Mouse (Mus musculus): Measurements from ENCODE around the gene Igsf9b. TPM values are rescaled to one million over a fixed set of nuclear protein-coding genes. Genes with fewer than 3 reads are reported as not detected.

Igsf9b gene
- polyA plus RNA-seq, 1 experiment from 2014 or later = 22.8 TPM

GRCm38 (mm10) chr9:27310005-27310404, 11.0 kb downstream of the Igsf9b start:
- 70% methylated on average over 4 of the region's 4 CpGs for WGBS
- ATAC-seq = no peak
- Histone ChIP-seq H3K27ac (ENCODE audit: low read length) (no peak overlapping the region), H3K4me2 (ENCODE audit: low read length) (no peak overlapping the region), H3K36me3 (ENCODE audit: control insufficient read depth, insufficient read depth, low read length) (peaks cover 7% of the 10 kb centered on the region), H3K27me3 (ENCODE audit: control insufficient read depth, insufficient read depth, low read depth, low read length) (no peaks in the 10 kb centered on the region), H3K4me3 (ENCODE audit: low read depth, low read length) (no peak overlapping the region), H3K9me3 (replicated peaks; ENCODE audit: control insufficient read depth, low read length, poor library complexity, severe bottlenecking) (no peaks in the 10 kb centered on the region), H3K9ac (ENCODE audit: low read depth, low read length) (no peak overlapping the region), H3K4me1 (ENCODE audit: control insufficient read depth, insufficient read depth, low read length) (peaks cover 41% of the 10 kb centered on the region)

DNA sequence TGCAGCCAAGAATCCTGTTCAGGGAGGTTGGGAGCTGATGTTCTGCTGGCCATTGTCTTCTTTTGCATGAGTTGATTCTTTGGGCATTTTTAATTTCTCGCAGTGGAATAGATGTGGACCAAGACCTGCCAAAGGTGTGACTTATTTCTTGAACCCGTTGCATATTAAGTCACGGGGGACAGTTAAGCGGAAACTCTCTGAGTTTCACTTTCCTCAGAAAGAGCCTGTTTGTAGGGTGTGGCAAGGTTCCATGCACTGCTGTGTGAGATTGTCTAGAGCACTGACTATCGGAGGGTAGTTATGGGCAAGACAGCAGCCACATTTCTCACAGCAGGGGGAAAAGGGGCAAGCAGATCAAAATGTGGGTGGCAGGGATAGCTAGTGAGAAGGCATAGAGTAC, 14.4 kb downstream of the Igsf9b start:
- peaks cover 13% of the 10 kb centered on the region for H3K4me1 ChIP-seq (ENCODE audit: control insufficient read depth, insufficient read depth, low read length)
- WGBS = 95% methylated on average over 5 of the region's 5 CpGs
- H3K9me3 ChIP-seq (replicated peaks; ENCODE audit: control insufficient read depth, low read length, poor library complexity, severe bottlenecking) = no peaks in the 10 kb centered on the region
- no peak overlapping the region for H3K27ac ChIP-seq (ENCODE audit: low read length)
- peaks cover 15% of the 10 kb centered on the region for H3K36me3 ChIP-seq (ENCODE audit: control insufficient read depth, insufficient read depth, low read length)
- no peak overlapping the region for H3K4me2 ChIP-seq (ENCODE audit: low read length)
- ATAC-seq = no peak
- no peak overlapping the region for H3K9ac ChIP-seq (ENCODE audit: low read depth, low read length)
- no peak overlapping the region for H3K4me3 ChIP-seq (ENCODE audit: low read depth, low read length)
- H3K27me3 ChIP-seq (ENCODE audit: control insufficient read depth, insufficient read depth, low read depth, low read length) = no peaks in the 10 kb centered on the region

DNA sequence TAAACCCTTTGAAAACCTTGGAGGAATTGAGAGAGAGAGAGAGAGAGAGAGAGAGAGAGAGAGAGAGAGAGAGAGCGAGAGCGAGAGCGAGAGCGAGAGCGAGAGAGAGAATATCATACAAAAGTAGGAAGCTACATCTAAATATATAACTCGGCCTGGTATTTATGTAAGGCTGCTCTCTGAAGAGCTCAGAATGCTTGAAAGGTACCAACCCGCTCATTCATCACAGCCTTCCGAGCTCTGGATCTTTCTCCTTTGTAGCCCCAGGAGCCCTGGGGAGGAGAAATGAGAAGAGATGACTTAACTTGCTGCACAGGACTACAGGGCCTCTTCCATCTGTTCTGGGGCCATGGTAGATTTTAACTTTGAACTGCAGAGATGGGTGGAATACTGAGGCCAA, 22.3 kb downstream of the Igsf9b start:
- Histone ChIP-seq H3K27me3 (ENCODE audit: control insufficient read depth, insufficient read depth, low read depth, low read length) (no peaks in the 10 kb centered on the region), H3K4me2 (ENCODE audit: low read length) (no peak overlapping the region), H3K9ac (ENCODE audit: low read depth, low read length) (no peak overlapping the region), H3K36me3 (ENCODE audit: control insufficient read depth, insufficient read depth, low read length) (peaks cover 29% of the 10 kb centered on the region), H3K4me3 (ENCODE audit: low read depth, low read length) (no peak overlapping the region), H3K9me3 (replicated peaks; ENCODE audit: control insufficient read depth, low read length, poor library complexity, severe bottlenecking) (no peaks in the 10 kb centered on the region), H3K27ac (ENCODE audit: low read length) (no peak overlapping the region), H3K4me1 (ENCODE audit: control insufficient read depth, insufficient read depth, low read length) (no peaks in the 10 kb centered on the region; the same call in 1 of the 2 replicates)
- ATAC-seq = no peak
- WGBS = 92% methylated on average over 8 of the region's 8 CpGs

DNA sequence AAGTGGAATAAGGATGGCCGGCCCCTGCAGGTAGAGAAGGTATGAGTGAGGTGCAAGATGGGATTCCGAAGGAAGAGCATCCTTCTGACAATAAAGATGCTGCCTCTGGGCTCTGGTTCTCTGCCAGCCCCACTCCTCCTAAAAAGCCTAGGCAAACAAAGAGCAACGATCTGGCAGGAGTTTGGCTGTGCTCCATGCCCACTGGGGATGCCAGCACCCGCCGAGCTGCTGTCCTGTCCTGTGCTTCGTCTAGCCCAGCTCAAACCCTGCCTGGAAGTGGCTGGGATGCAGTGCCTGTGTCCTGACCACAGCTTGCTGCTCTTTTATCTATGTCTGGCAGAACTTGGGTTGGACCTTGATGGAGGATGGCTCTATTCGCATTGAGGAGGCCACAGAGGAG, 23.3 kb downstream of the Igsf9b start:
- Histone ChIP-seq H3K27me3 (ENCODE audit: control insufficient read depth, insufficient read depth, low read depth, low read length) (no peaks in the 10 kb centered on the region), H3K4me3 (ENCODE audit: low read depth, low read length) (no peak overlapping the region), H3K9ac (ENCODE audit: low read depth, low read length) (no peak overlapping the region), H3K27ac (ENCODE audit: low read length) (no peak overlapping the region; the same call in 1 of the 2 replicates), H3K4me2 (ENCODE audit: low read length) (no peak overlapping the region), H3K36me3 (ENCODE audit: control insufficient read depth, insufficient read depth, low read length) (peaks cover 32% of the 10 kb centered on the region), H3K4me1 (ENCODE audit: control insufficient read depth, insufficient read depth, low read length) (no peaks in the 10 kb centered on the region; the same call in 1 of the 2 replicates), H3K9me3 (replicated peaks; ENCODE audit: control insufficient read depth, low read length, poor library complexity, severe bottlenecking) (no peaks in the 10 kb centered on the region)
- ATAC-seq = no peak
- 73% methylated on average over 7 of the region's 7 CpGs for WGBS

DNA sequence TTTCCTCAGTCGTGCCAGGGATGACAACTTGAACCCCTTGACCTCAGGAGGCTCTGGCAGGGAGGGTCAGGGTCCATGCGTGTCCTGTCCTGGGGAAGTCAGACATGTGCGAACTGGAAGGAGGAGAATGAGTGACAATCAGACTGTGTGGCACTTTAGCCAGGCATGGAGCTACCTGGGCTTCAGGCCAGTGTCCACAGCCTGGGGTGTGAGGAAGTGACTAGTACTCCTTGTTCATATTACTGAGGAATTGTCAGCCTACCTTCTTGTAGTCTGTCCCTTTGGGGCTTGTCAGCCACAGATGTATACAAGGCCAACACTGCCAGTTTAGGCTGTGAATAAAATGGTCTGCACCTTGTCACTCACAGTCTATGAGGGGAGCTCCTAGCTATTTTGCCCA, 24.4 kb downstream of the Igsf9b start:
- Histone ChIP-seq H3K4me3 (ENCODE audit: low read depth, low read length) (no peak overlapping the region), H3K4me1 (ENCODE audit: control insufficient read depth, insufficient read depth, low read length) (no peaks in the 10 kb centered on the region; the same call in 1 of the 2 replicates), H3K4me2 (ENCODE audit: low read length) (no peak overlapping the region), H3K27me3 (ENCODE audit: control insufficient read depth, insufficient read depth, low read depth, low read length) (no peaks in the 10 kb centered on the region), H3K27ac (ENCODE audit: low read length) (no peak overlapping the region), H3K36me3 (ENCODE audit: control insufficient read depth, insufficient read depth, low read length) (peaks cover 26% of the 10 kb centered on the region), H3K9ac (ENCODE audit: low read depth, low read length) (no peak overlapping the region), H3K9me3 (replicated peaks; ENCODE audit: control insufficient read depth, low read length, poor library complexity, severe bottlenecking) (no peaks in the 10 kb centered on the region)
- 93% methylated on average over 3 of the region's 3 CpGs for WGBS
- ATAC-seq = no peak

DNA sequence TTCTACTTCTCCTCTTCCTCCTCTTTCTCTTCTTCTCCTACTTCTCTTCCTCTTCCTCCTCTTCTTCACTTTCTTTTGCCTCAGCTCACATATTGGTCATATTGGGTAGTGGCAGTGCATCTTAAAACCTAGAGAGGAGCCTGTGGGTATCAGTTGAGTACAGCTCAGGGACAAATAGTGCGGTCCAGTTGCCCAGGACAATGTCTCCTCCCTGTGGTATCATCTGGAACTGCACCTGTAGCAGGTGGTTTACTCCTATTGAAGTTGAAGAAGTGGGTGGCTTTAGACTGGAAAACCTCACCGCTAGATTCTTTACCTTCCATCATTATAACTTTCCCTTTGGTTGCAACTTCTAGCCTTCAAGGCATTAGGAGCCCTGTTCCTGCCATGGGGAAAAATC, 26.9 kb downstream of the Igsf9b start:
- Histone ChIP-seq H3K27ac (ENCODE audit: low read length) (no peak overlapping the region), H3K36me3 (ENCODE audit: control insufficient read depth, insufficient read depth, low read length) (peaks cover 16% of the 10 kb centered on the region), H3K9ac (ENCODE audit: low read depth, low read length) (no peak overlapping the region), H3K27me3 (ENCODE audit: control insufficient read depth, insufficient read depth, low read depth, low read length) (no peaks in the 10 kb centered on the region), H3K4me3 (ENCODE audit: low read depth, low read length) (no peak overlapping the region), H3K9me3 (replicated peaks; ENCODE audit: control insufficient read depth, low read length, poor library complexity, severe bottlenecking) (no peaks in the 10 kb centered on the region), H3K4me2 (ENCODE audit: low read length) (no peak overlapping the region), H3K4me1 (ENCODE audit: control insufficient read depth, insufficient read depth, low read length) (no peaks in the 10 kb centered on the region; the same call in 1 of the 2 replicates)
- 32% methylated on average over 2 of the region's 2 CpGs for WGBS
- no peak for ATAC-seq

GRCm38 (mm10) chr9:27327558-27327957, 28.6 kb downstream of the Igsf9b start:
- Histone ChIP-seq H3K4me3 (ENCODE audit: low read depth, low read length) (no peak overlapping the region), H3K27me3 (ENCODE audit: control insufficient read depth, insufficient read depth, low read depth, low read length) (no peaks in the 10 kb centered on the region), H3K9ac (ENCODE audit: low read depth, low read length) (no peak overlapping the region), H3K27ac (ENCODE audit: low read length) (no peak overlapping the region), H3K36me3 (ENCODE audit: control insufficient read depth, insufficient read depth, low read length) (peaks cover 19% of the 10 kb centered on the region), H3K4me2 (ENCODE audit: low read length) (no peak overlapping the region), H3K9me3 (replicated peaks; ENCODE audit: control insufficient read depth, low read length, poor library complexity, severe bottlenecking) (no peaks in the 10 kb centered on the region), H3K4me1 (ENCODE audit: control insufficient read depth, insufficient read depth, low read length) (no peaks in the 10 kb centered on the region)
- 95% methylated on average over 3 of the region's 3 CpGs for WGBS
- no peak for ATAC-seq

- Histone ChIP-seq H3K4me2 (ENCODE audit: low read length) (no peak overlapping the region), H3K9me3 (replicated peaks; ENCODE audit: control insufficient read depth, low read length, poor library complexity, severe bottlenecking) (no peaks in the 10 kb centered on the region), H3K27ac (ENCODE audit: low read length) (no peak overlapping the region), H3K9ac (ENCODE audit: low read depth, low read length) (no peak overlapping the region), H3K27me3 (ENCODE audit: control insufficient read depth, insufficient read depth, low read depth, low read length) (no peaks in the 10 kb centered on the region), H3K36me3 (ENCODE audit: control insufficient read depth, insufficient read depth, low read length) (peaks cover 33% of the 10 kb centered on the region), H3K4me1 (ENCODE audit: control insufficient read depth, insufficient read depth, low read length) (no peaks in the 10 kb centered on the region), H3K4me3 (ENCODE audit: low read depth, low read length) (no peak overlapping the region)
- WGBS = 88% methylated on average over 4 of the region's 4 CpGs
- ATAC-seq = no peak
Observed at GRCm38 (mm10) chr9:27330374-27330773, 31.4 kb downstream of the Igsf9b start.

DNA sequence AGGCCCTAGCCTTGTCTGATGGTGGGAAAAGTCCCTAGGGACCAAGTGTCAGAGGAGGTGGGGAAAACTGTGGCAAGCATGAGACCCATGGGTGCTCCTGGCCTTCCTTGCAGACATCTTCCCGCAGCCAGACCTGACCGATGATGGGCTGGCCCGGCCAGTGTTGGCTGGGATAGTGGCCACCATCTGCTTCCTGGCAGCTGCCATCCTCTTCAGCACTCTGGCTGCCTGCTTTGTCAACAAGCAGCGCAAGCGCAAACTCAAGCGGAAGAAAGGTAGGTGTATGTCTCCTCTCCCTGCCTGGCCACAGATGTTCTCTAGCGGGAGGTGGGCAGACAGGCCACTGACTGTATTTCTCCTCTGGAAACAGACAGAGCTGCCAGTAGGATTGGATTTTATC, 32.5 kb downstream of the Igsf9b start:
- Histone ChIP-seq H3K9me3 (replicated peaks; ENCODE audit: control insufficient read depth, low read length, poor library complexity, severe bottlenecking) (no peaks in the 10 kb centered on the region), H3K36me3 (ENCODE audit: control insufficient read depth, insufficient read depth, low read length) (peaks cover 35% of the 10 kb centered on the region), H3K4me3 (ENCODE audit: low read depth, low read length) (no peak overlapping the region), H3K27ac (ENCODE audit: low read length) (no peak overlapping the region), H3K27me3 (ENCODE audit: control insufficient read depth, insufficient read depth, low read depth, low read length) (no peaks in the 10 kb centered on the region), H3K4me2 (ENCODE audit: low read length) (no peak overlapping the region), H3K4me1 (ENCODE audit: control insufficient read depth, insufficient read depth, low read length) (no peaks in the 10 kb centered on the region), H3K9ac (ENCODE audit: low read depth, low read length) (no peak overlapping the region)
- 89% methylated on average over 7 of the region's 7 CpGs for WGBS
- no peak for ATAC-seq

Measured in midbrain, embryonic 16.5 days (tissue).